Mouse (Mus musculus): Measurements from ENCODE around the gene Rpl9-ps6. TPM values are rescaled to one million over a fixed set of nuclear protein-coding genes. Genes with fewer than 3 reads are reported as not detected.

The Rpl9-ps6 gene
- polyA plus RNA-seq (2016; fragmentation: Nextera tagmentation; extraction: Ambion mirVana): 55.9 and 62.9 TPM in 2 replicates

- DNase-seq (ENCODE audit: extremely low spot score, low spot score): no peak
- H3K4me3 ChIP-seq: no peak within 1 kb of the TSS
- 93% methylated on average over 6 of the region's 6 CpGs for WGBS
- H3K4me1 ChIP-seq: no peaks in the 10 kb centered on the region
- no peaks in the 10 kb centered on the region for H3K36me3 ChIP-seq (replicated peaks)
- no peaks in the 10 kb centered on the region for H3K9me3 ChIP-seq
- H3K27ac ChIP-seq: no peak within 1 kb of the TSS
- no peaks in the 10 kb centered on the region for H3K27me3 ChIP-seq (ENCODE audit: poor library complexity, severe bottlenecking)
Measured at GRCm38 (mm10) chr19:32466478-32466877, at the start of gene Rpl9-ps6. Gene Rpl9-ps6, minus strand, starts transcription at chr19:32466578.

GRCm38 (mm10) chr19:32512518-32512917 lies 46.1 kb upstream of the Rpl9-ps6 start:
- H3K27ac ChIP-seq: no peak overlapping the region
- DNase-seq (ENCODE audit: extremely low spot score, low spot score): no peak
- no peak overlapping the region for H3K4me3 ChIP-seq
- peaks cover 9% of the 10 kb centered on the region for H3K9me3 ChIP-seq
- H3K27me3 ChIP-seq (ENCODE audit: poor library complexity, severe bottlenecking): no peaks in the 10 kb centered on the region
- 53% methylated on average over 1 of the region's 1 CpGs for WGBS
- H3K36me3 ChIP-seq (replicated peaks): peaks cover 96% of the 10 kb centered on the region
- H3K4me1 ChIP-seq: no peaks in the 10 kb centered on the region

- H3K4me3 ChIP-seq: no peak overlapping the region
- no peak overlapping the region for H3K27ac ChIP-seq
- peaks cover 91% of the 10 kb centered on the region for H3K36me3 ChIP-seq (replicated peaks)
- WGBS: 91% methylated on average over 6 of the region's 6 CpGs
- no peak for DNase-seq (ENCODE audit: extremely low spot score, low spot score)
- H3K27me3 ChIP-seq (ENCODE audit: poor library complexity, severe bottlenecking): no peaks in the 10 kb centered on the region
- peaks cover 9% of the 10 kb centered on the region for H3K9me3 ChIP-seq
- H3K4me1 ChIP-seq: no peaks in the 10 kb centered on the region
Measured at GRCm38 (mm10) chr19:32510962-32511361, 44.6 kb upstream of the Rpl9-ps6 start.

- 84% methylated on average over 3 of the region's 3 CpGs for WGBS
- peaks cover 9% of the 10 kb centered on the region for H3K9me3 ChIP-seq
- no peaks in the 10 kb centered on the region for H3K4me1 ChIP-seq
- H3K27ac ChIP-seq: no peak overlapping the region
- peaks cover 91% of the 10 kb centered on the region for H3K36me3 ChIP-seq (replicated peaks)
- H3K27me3 ChIP-seq (ENCODE audit: poor library complexity, severe bottlenecking): no peaks in the 10 kb centered on the region
- no peak overlapping the region for H3K4me3 ChIP-seq
- DNase-seq (ENCODE audit: extremely low spot score, low spot score): no peak
Measured at GRCm38 (mm10) chr19:32510267-32510666, 43.9 kb upstream of the Rpl9-ps6 start.

- H3K36me3 ChIP-seq (replicated peaks): peaks cover 82% of the 10 kb centered on the region
- no peak overlapping the region for H3K27ac ChIP-seq
- no peak for DNase-seq (ENCODE audit: extremely low spot score, low spot score)
- H3K27me3 ChIP-seq (ENCODE audit: poor library complexity, severe bottlenecking): no peaks in the 10 kb centered on the region
- H3K9me3 ChIP-seq: peaks cover 9% of the 10 kb centered on the region
- no peaks in the 10 kb centered on the region for H3K4me1 ChIP-seq
- WGBS: 97% methylated on average over 9 of the region's 9 CpGs
- H3K4me3 ChIP-seq: no peak overlapping the region
Measured at GRCm38 (mm10) chr19:32507526-32507925, 41.1 kb upstream of the Rpl9-ps6 start.

GRCm38 (mm10) chr19:32507100-32507499 lies 40.7 kb upstream of the Rpl9-ps6 start:
- Histone ChIP-seq H3K27ac (no peak overlapping the region), H3K27me3 (ENCODE audit: poor library complexity, severe bottlenecking) (no peaks in the 10 kb centered on the region), H3K9me3 (peaks cover 7% of the 10 kb centered on the region), H3K4me1 (no peaks in the 10 kb centered on the region), H3K4me3 (no peak overlapping the region), H3K36me3 (replicated peaks) (peaks cover 78% of the 10 kb centered on the region)
- DNase-seq (ENCODE audit: extremely low spot score, low spot score): no peak
- WGBS: 93% methylated on average over 6 of the region's 6 CpGs

GRCm38 (mm10) chr19:32506514-32506913 lies 40.1 kb upstream of the Rpl9-ps6 start:
- Histone ChIP-seq H3K27ac (no peak overlapping the region), H3K27me3 (ENCODE audit: poor library complexity, severe bottlenecking) (no peaks in the 10 kb centered on the region), H3K9me3 (0 out of 2 replicates have a peak, but pooled peaks cover 3% of the 10 kb centered on the region), H3K4me1 (no peaks in the 10 kb centered on the region), H3K36me3 (replicated peaks) (peaks cover 76% of the 10 kb centered on the region), H3K4me3 (no peak overlapping the region)
- DNase-seq (ENCODE audit: extremely low spot score, low spot score): no peak
- 94% methylated on average over 5 of the region's 5 CpGs for WGBS

- 86% methylated on average over 8 of the region's 8 CpGs for WGBS
- Histone ChIP-seq H3K27me3 (ENCODE audit: poor library complexity, severe bottlenecking) (no peaks in the 10 kb centered on the region), H3K36me3 (replicated peaks) (peaks cover 76% of the 10 kb centered on the region), H3K27ac (no peak overlapping the region), H3K4me1 (no peaks in the 10 kb centered on the region), H3K9me3 (0 out of 2 replicates have a peak, but pooled peaks cover 2% of the 10 kb centered on the region), H3K4me3 (no peak overlapping the region)
- no peak for DNase-seq (ENCODE audit: extremely low spot score, low spot score)
Measured at GRCm38 (mm10) chr19:32506081-32506480, 39.7 kb upstream of the Rpl9-ps6 start.

GRCm38 (mm10) chr19:32501414-32501813 lies 35.0 kb upstream of the Rpl9-ps6 start:
- H3K36me3 ChIP-seq (replicated peaks): peaks cover 82% of the 10 kb centered on the region
- H3K4me3 ChIP-seq: no peak overlapping the region
- WGBS: 92% methylated on average over 6 of the region's 6 CpGs
- H3K4me1 ChIP-seq: no peaks in the 10 kb centered on the region
- H3K9me3 ChIP-seq: no peaks in the 10 kb centered on the region
- no peak for DNase-seq (ENCODE audit: extremely low spot score, low spot score)
- no peak overlapping the region for H3K27ac ChIP-seq
- H3K27me3 ChIP-seq (ENCODE audit: poor library complexity, severe bottlenecking): no peaks in the 10 kb centered on the region

- no peak for DNase-seq (ENCODE audit: extremely low spot score, low spot score)
- WGBS: 96% methylated on average over 5 of the region's 5 CpGs
- Histone ChIP-seq H3K4me3 (no peak overlapping the region), H3K36me3 (replicated peaks) (peaks cover 90% of the 10 kb centered on the region), H3K9me3 (no peaks in the 10 kb centered on the region), H3K27me3 (ENCODE audit: poor library complexity, severe bottlenecking) (no peaks in the 10 kb centered on the region), H3K4me1 (no peaks in the 10 kb centered on the region), H3K27ac (no peak overlapping the region)
Measured at GRCm38 (mm10) chr19:32498002-32498401, 31.6 kb upstream of the Rpl9-ps6 start.

GRCm38 (mm10) chr19:32497411-32497810 lies 31.0 kb upstream of the Rpl9-ps6 start:
- WGBS: 94% methylated on average over 6 of the region's 6 CpGs
- Histone ChIP-seq H3K36me3 (replicated peaks) (peaks cover 93% of the 10 kb centered on the region), H3K4me1 (no peaks in the 10 kb centered on the region), H3K27ac (no peak overlapping the region), H3K4me3 (no peak overlapping the region), H3K9me3 (no peaks in the 10 kb centered on the region), H3K27me3 (ENCODE audit: poor library complexity, severe bottlenecking) (no peaks in the 10 kb centered on the region)
- DNase-seq (ENCODE audit: extremely low spot score, low spot score): no peak

- no peaks in the 10 kb centered on the region for H3K9me3 ChIP-seq
- no peak for DNase-seq (ENCODE audit: extremely low spot score, low spot score)
- no peaks in the 10 kb centered on the region for H3K27me3 ChIP-seq (ENCODE audit: poor library complexity, severe bottlenecking)
- H3K27ac ChIP-seq: no peak overlapping the region
- no peak overlapping the region for H3K4me3 ChIP-seq
- H3K36me3 ChIP-seq (replicated peaks): peaks cover 86% of the 10 kb centered on the region
- WGBS: 93% methylated on average over 11 of the region's 11 CpGs
- H3K4me1 ChIP-seq: no peaks in the 10 kb centered on the region
Measured at GRCm38 (mm10) chr19:32495034-32495433, 28.7 kb upstream of the Rpl9-ps6 start.

- H3K36me3 ChIP-seq (replicated peaks): peaks cover 82% of the 10 kb centered on the region
- H3K9me3 ChIP-seq: no peaks in the 10 kb centered on the region
- no peak overlapping the region for H3K27ac ChIP-seq
- no peaks in the 10 kb centered on the region for H3K4me1 ChIP-seq
- H3K4me3 ChIP-seq: no peak overlapping the region
- no peaks in the 10 kb centered on the region for H3K27me3 ChIP-seq (ENCODE audit: poor library complexity, severe bottlenecking)
- no peak for DNase-seq (ENCODE audit: extremely low spot score, low spot score)
- 93% methylated on average over 13 of the region's 13 CpGs for WGBS
Measured at GRCm38 (mm10) chr19:32494611-32495010, 28.2 kb upstream of the Rpl9-ps6 start.

- peaks cover 71% of the 10 kb centered on the region for H3K36me3 ChIP-seq (replicated peaks)
- no peak overlapping the region for H3K4me3 ChIP-seq
- peaks cover 4% of the 10 kb centered on the region for H3K4me1 ChIP-seq
- H3K27me3 ChIP-seq (ENCODE audit: poor library complexity, severe bottlenecking): no peaks in the 10 kb centered on the region
- H3K27ac ChIP-seq: no peak overlapping the region
- WGBS: 92% methylated on average over 8 of the region's 8 CpGs
- H3K9me3 ChIP-seq: no peaks in the 10 kb centered on the region
- no peak for DNase-seq (ENCODE audit: extremely low spot score, low spot score)
Measured at GRCm38 (mm10) chr19:32493471-32493870, 27.1 kb upstream of the Rpl9-ps6 start.
